Mouse (Mus musculus) hindbrain, postnatal 0 days (tissue): ENCODE measurements around the gene Lingo2. TPM values are rescaled to one million over a fixed set of nuclear protein-coding genes. Genes with fewer than 3 reads are reported as not detected.

ENCODE experiments used
- ATAC-seq: fragments of 200-750 bp; cut with Nextera tagmentation; 2 replicates; pipeline ENCODE4 v1.8.0; 2017; ENCODE audit warnings: mild to moderate bottlenecking, moderate TSS enrichment, moderate library complexity
- DNase-seq: peaks from one replicate; pipeline ENCODE4 v3.0.0-alpha.2; 2015; ENCODE audit warnings: low spot score
- H3K27ac ChIP-seq: fragments of 300-500 bp; sonication (generic); 2 replicates; pipeline ENCODE4 v1.5.1; 2014; ENCODE audit warnings: mild to moderate bottlenecking
- H3K27me3 ChIP-seq: fragments of 300-500 bp; sonication (generic); 2 replicates; pipeline ENCODE4 v1.6.1; 2014; ENCODE audit warnings: low read length, mixed read lengths; ENCODE audit not compliant: insufficient read depth
- H3K36me3 ChIP-seq: fragments of 300-500 bp; sonication (generic); 2 replicates; pipeline ENCODE4 v1.6.1; 2014; ENCODE audit warnings: low read length, mixed read lengths; ENCODE audit not compliant: insufficient read depth
- H3K4me1 ChIP-seq: fragments of 300-500 bp; sonication (generic); 2 replicates; pipeline ENCODE4 v1.6.1; 2014; ENCODE audit warnings: antibody characterized with exemption, low read length, mixed read lengths; ENCODE audit not compliant: insufficient read depth
- H3K4me2 ChIP-seq: fragments of 300-500 bp; sonication (generic); 2 replicates; pipeline ENCODE4 v1.6.1; 2014; ENCODE audit warnings: low read depth, mild to moderate bottlenecking, low read length, moderate library complexity, mixed read lengths
- H3K4me3 ChIP-seq: fragments of 300-500 bp; sonication (generic); 2 replicates; pipeline ENCODE4 v1.5.1; 2014; ENCODE audit warnings: low read length
- H3K9ac ChIP-seq: fragments of 300-500 bp; sonication (generic); replicated peaks from 2 replicates; pipeline ENCODE4 v1.6.1; 2014; ENCODE audit warnings: mild to moderate bottlenecking, low read length, moderate library complexity, mixed read lengths
- H3K9me3 ChIP-seq: fragments of 300-500 bp; sonication (generic); 2 replicates; pipeline ENCODE4 v1.6.1; 2016; ENCODE audit warnings: low read length, mixed read lengths
- CTCF ChIP-seq: IDR thresholded peaks from 2 replicates; pipeline ENCODE4 v1.5.1; 2016; ENCODE audit warnings: antibody characterized with exemption, control low read depth, low read depth
- WGBS: fragments of 180-500 bp; shearing (Covaris S2); extraction: QIAGEN DNeasy Blood & Tissue Kit; methylation state at CpG from one replicate; pipeline ENCODE4 v1.1.7; 2014; 5-methylcytosine and 5-hydroxymethylcytosine counted together
- polyA plus RNA-seq: library from polyadenylated mRNA; unstranded; fragments of >200 nt; fragmentation: Nextera tagmentation; extraction: Ambion mirVana; gene quantifications from 2 replicates; pipeline ENCODE4 v1.2.1, GENCODE M21; 2015
- total RNA-seq: library from RNA; depleted of rRNA; stranded (reverse); fragments of >200 nt; gene quantifications from 2 replicates; pipeline ENCODE4 v1.2.3, GENCODE M21; 2014

Lingo2 gene
- total and polyA plus RNA-seq, 2 experiments from 2014 or later = 38.4 to 42.8 TPM

DNA sequence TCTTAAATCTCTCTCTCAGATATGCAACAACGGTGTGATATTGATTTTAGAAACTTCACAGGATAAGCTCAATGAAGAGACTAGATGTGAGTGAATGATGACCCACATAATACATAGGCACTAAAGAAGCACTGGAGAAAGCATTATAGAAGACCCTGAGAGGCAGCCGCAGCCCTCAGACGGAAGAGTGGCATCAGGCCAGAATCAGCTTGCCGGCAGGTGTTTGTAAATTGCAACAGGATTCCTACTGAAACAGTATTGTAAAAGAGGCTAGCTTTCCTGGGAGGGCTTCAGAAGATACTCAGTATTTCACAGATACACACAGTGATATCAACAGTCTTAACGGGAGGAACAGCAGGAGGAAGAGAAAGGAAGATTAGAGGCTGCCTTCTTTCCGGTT is 1184.6 kb downstream of the Lingo2 start:
- no peaks in the 10 kb centered on the region for H3K4me1 ChIP-seq
- no peaks in the 10 kb centered on the region for H3K36me3 ChIP-seq
- H3K27me3 ChIP-seq = no peaks in the 10 kb centered on the region
- peak; percentile 15 for DNase-seq
- no peak overlapping the region for H3K4me3 ChIP-seq
- H3K27ac ChIP-seq = no peak overlapping the region
- H3K4me2 ChIP-seq = no peak overlapping the region
- no peaks in the 10 kb centered on the region for H3K9me3 ChIP-seq
- 53% methylated on average over 6 of the region's 6 CpGs for WGBS
- H3K9ac ChIP-seq = no peak overlapping the region
- no peak for ATAC-seq
- no peak for TF ChIP-seq CTCF

- 84% methylated on average over 5 of the region's 5 CpGs for WGBS
- Histone ChIP-seq H3K4me1 (no peaks in the 10 kb centered on the region), H3K27ac (no peak overlapping the region), H3K9ac (no peak overlapping the region), H3K4me3 (no peak overlapping the region), H3K4me2 (no peak overlapping the region), H3K27me3 (no peaks in the 10 kb centered on the region), H3K36me3 (no peaks in the 10 kb centered on the region), H3K9me3 (no peaks in the 10 kb centered on the region)
- DNase-seq (no peak), ATAC-seq (no peak)
- TF ChIP-seq CTCF = no peak
Observed at GRCm38 (mm10) chr4:35761181-35761580, 1190.4 kb downstream of the Lingo2 start.

- 82% methylated on average over 6 of the region's 6 CpGs for WGBS
- TF ChIP-seq CTCF = no peak
- no peak for DNase-seq
Observed at GRCm38 (mm10) chr4:35752121-35752860, 1199.3 kb downstream of the Lingo2 start.

DNA sequence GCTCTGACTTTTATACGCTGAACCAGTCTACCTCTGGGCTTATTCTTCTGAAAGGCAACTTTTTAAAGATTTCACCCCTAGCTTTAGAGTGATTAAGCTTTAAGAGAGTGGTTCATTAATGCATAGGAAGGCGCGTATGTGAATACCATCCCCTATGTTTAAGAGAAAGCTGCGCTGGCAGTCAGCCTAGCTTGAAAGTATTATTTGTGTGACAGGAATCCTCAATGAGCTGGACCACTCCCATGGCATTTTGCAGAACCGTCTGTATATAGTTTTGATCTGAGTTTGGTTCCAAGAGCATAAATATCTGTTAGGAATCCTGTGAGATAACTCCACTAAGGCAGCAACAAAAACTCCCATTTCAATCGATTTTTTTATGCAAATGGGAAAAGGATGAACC is 1204.9 kb downstream of the Lingo2 start:
- no peak overlapping the region for H3K4me3 ChIP-seq
- H3K4me2 ChIP-seq = no peak overlapping the region
- H3K36me3 ChIP-seq = no peaks in the 10 kb centered on the region
- DNase-seq (no peak), ATAC-seq (no peak)
- 51% methylated on average over 6 of the region's 6 CpGs for WGBS
- H3K27ac ChIP-seq = no peak overlapping the region
- H3K4me1 ChIP-seq = no peaks in the 10 kb centered on the region
- no peak overlapping the region for H3K9ac ChIP-seq
- no peaks in the 10 kb centered on the region for H3K9me3 ChIP-seq
- no peak for TF ChIP-seq CTCF
- H3K27me3 ChIP-seq = no peaks in the 10 kb centered on the region

More at GRCm38 (mm10) chr4:35752121-35752860, 1199.3 kb downstream of the Lingo2 start:
- Histone ChIP-seq H3K4me1 (0 out of 2 replicates have a peak, but pooled peaks cover 3% of the 10 kb centered on the region), H3K9me3 (no peaks in the 10 kb centered on the region), H3K4me3 (no peak overlapping the region), H3K36me3 (no peaks in the 10 kb centered on the region), H3K9ac (no peak overlapping the region), H3K4me2 (no peak overlapping the region), H3K27ac (no peak overlapping the region), H3K27me3 (no peaks in the 10 kb centered on the region)
- ATAC-seq = no peak

GRCm38 (mm10) chr4:35724774-35725173 is 1226.8 kb downstream of the Lingo2 start:
- Histone ChIP-seq H3K27ac (no peak overlapping the region), H3K4me1 (no peaks in the 10 kb centered on the region), H3K27me3 (no peaks in the 10 kb centered on the region), H3K4me3 (no peak overlapping the region), H3K4me2 (no peak overlapping the region), H3K9me3 (0 out of 2 replicates have a peak, but pooled peaks cover 3% of the 10 kb centered on the region), H3K36me3 (no peaks in the 10 kb centered on the region), H3K9ac (no peak overlapping the region)
- no peak for DNase-seq
- 54% methylated on average over 1 of the region's 1 CpGs for WGBS
- no peak for TF ChIP-seq CTCF
- ATAC-seq = no peak

GRCm38 (mm10) chr4:35704126-35704525 is 1247.4 kb downstream of the Lingo2 start:
- WGBS = 27% methylated on average over 2 of the region's 2 CpGs
- no peaks in the 10 kb centered on the region for H3K9me3 ChIP-seq
- no peak for ATAC-seq
- no peak for TF ChIP-seq CTCF
- no peaks in the 10 kb centered on the region for H3K36me3 ChIP-seq
- H3K4me3 ChIP-seq = no peak overlapping the region
- no peak overlapping the region for H3K9ac ChIP-seq
- H3K4me1 ChIP-seq = no peaks in the 10 kb centered on the region
- H3K27ac ChIP-seq = no peak overlapping the region
- no peak for DNase-seq
- H3K4me2 ChIP-seq = no peak overlapping the region
- no peaks in the 10 kb centered on the region for H3K27me3 ChIP-seq

GRCm38 (mm10) chr4:35702661-35703060 is 1248.9 kb downstream of the Lingo2 start:
- Histone ChIP-seq H3K9me3 (no peaks in the 10 kb centered on the region), H3K4me3 (no peak overlapping the region), H3K36me3 (no peaks in the 10 kb centered on the region), H3K4me2 (no peak overlapping the region), H3K27ac (no peak overlapping the region), H3K4me1 (no peaks in the 10 kb centered on the region), H3K27me3 (no peaks in the 10 kb centered on the region), H3K9ac (no peak overlapping the region)
- 31% methylated on average over 1 of the region's 1 CpGs for WGBS
- TF ChIP-seq CTCF = no peak
- DNase-seq = peak; percentile 36
- ATAC-seq = no peak
